Mouse (Mus musculus): ENCODE measurements around the gene Rfx8. TPM values are rescaled to one million over a fixed set of nuclear protein-coding genes. Genes with fewer than 3 reads are reported as not detected.

The Rfx8 gene
- total RNA-seq, 1 experiment = not detected

DNA sequence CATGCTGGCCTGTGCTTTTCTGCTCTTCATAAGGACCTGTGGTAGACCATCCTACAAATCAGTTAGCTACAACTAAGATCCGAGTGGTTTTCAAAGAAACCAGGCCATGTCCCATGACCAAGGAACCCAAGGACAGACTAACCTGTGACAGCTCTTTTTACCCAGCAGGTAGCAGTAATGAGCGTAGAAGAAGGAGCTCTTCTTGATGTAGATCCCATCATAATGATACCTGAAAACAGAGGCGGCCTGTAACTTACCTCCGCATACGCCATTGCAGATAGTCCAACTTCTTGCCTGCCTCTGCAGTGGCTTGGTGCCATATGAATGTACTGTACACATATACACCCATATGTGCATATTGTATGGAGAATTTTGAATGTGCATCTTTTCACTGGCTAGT is 10.8 kb downstream of the Rfx8 start:
- no peak overlapping the region for H3K27ac ChIP-seq (ENCODE audit: insufficient read depth, low read depth, low read length, poor library complexity, severe bottlenecking)
- H3K4me3 ChIP-seq (ENCODE audit: insufficient read depth in 1 of 2, low read depth in 1 of 2, low read length in 2 of 2, poor library complexity in 1 of 2, severe bottlenecking in 1 of 2) = no peak overlapping the region
- H3K9me3 ChIP-seq (ENCODE audit: control insufficient read depth, insufficient read depth, low read depth, low read length) = no peaks in the 10 kb centered on the region
- TF ChIP-seq CHD2 (IDR thresholded peaks at IDR 0.05; ENCODE audit: low read depth, low read length) (no peak), MAFK (IDR thresholded peaks at IDR 0.05; ENCODE audit: insufficient read depth, low read depth, low read length) (no peak), HCFC1 (IDR thresholded peaks at IDR 0.05; ENCODE audit: borderline replicate concordance, insufficient read depth, low read length) (no peak), ZNF384 (IDR thresholded peaks at IDR 0.05; ENCODE audit: low read depth, low read length) (no peak), ZC3H11A (IDR thresholded peaks at IDR 0.05; ENCODE audit: borderline replicate concordance, low read depth, low read length) (no peak)
- no peaks in the 10 kb centered on the region for H3K36me3 ChIP-seq (ENCODE audit: control insufficient read depth, insufficient read depth, low read length, poor library complexity, severe bottlenecking)
- no peak for DNase-seq (ENCODE audit: low read depth, low spot score)
- no peaks in the 10 kb centered on the region for H3K4me1 ChIP-seq (ENCODE audit: control insufficient read depth in 2 of 2, insufficient read depth in 2 of 2, low read length in 2 of 2, poor library complexity in 1 of 2)
- in situ Hi-C loops (cut with MboI; ENCODE audit: low sequenced_read_pairs in 2 of 2, unreplicated experiment in 2 of 2) = no loop called here
- H3K9ac ChIP-seq (ENCODE audit: insufficient read depth, low read depth, low read length, poor library complexity, severe bottlenecking) = no peak overlapping the region

DNA sequence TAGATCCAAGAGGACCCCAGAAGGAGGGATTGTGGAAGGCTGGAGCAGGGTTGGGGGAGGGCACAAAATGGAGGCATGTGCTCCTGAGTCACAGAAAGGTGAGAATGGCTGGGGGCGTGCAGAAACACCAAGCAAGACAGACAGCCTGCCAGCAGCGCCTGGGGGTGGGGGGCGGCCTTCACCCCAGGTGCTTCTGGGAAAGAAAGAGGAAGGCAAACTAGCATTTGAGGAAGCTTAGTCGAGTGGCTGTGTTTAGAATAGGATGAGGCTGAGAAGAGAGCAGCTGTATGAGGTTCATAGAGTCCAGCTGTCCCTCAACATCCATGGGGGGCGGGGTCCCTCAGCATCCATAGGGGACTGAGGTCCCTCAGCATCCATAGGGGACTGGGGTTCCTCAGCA is 12.0 kb downstream of the Rfx8 start:
- no peak overlapping the region for H3K4me3 ChIP-seq (ENCODE audit: insufficient read depth in 1 of 2, low read depth in 1 of 2, low read length in 2 of 2, poor library complexity in 1 of 2, severe bottlenecking in 1 of 2)

DNA sequence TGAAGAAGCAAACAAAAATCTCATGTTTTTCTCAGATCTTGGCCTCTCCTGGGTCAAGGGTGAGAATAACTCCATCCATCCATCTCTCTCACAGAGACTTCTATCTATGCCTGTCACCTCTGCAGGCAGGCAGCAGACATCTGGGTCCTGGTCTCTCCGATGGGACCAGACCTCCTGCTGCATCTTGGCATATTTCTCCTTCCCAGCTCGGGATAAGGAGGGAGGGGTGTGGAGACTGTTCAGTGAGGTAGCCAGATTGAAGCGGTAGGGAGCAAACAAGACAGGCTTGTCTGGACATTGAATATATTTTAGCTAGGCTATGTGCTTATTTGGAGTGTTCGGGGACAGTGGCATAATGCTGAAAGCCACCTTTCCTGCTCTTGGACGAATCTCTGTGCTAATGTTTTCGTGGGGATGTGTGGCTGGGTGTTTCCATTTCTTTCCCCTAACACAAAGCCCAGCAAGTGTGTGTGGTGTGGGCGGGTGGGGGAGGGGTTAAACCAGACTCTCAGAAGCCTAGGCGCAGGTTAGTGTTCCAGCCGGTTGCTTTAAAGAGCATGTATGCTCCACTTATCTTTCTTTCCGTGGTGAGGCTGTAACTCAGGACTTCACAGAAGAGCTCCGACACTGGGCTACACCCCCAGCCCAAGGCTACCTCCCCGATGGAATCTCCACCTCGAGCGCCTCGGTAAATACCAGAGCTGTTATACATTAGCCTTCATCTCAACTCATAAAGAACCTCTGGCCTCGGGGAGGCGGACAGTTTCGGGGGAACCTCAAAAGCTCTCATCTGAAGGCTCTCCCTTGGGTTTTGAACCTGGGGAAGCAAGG is 18.4 kb downstream of the Rfx8 start:
- TF ChIP-seq ZC3H11A (IDR thresholded peaks at IDR 0.05; ENCODE audit: borderline replicate concordance, low read depth, low read length) (no peak), ZNF384 (IDR thresholded peaks at IDR 0.05; ENCODE audit: low read depth, low read length) (no peak), CHD2 (IDR thresholded peaks at IDR 0.05; ENCODE audit: low read depth, low read length) (no peak), HCFC1 (IDR thresholded peaks at IDR 0.05; ENCODE audit: borderline replicate concordance, insufficient read depth, low read length) (no peak), MAFK (IDR thresholded peaks at IDR 0.05; ENCODE audit: insufficient read depth, low read depth, low read length) (no peak)
- no peak overlapping the region for H3K9ac ChIP-seq (ENCODE audit: insufficient read depth, low read depth, low read length, poor library complexity, severe bottlenecking)
- no peaks in the 10 kb centered on the region for H3K36me3 ChIP-seq (ENCODE audit: control insufficient read depth, insufficient read depth, low read length, poor library complexity, severe bottlenecking)
- H3K4me3 ChIP-seq (ENCODE audit: insufficient read depth in 1 of 2, low read depth in 1 of 2, low read length in 2 of 2, poor library complexity in 1 of 2, severe bottlenecking in 1 of 2) = no peak overlapping the region
- in situ Hi-C loops (cut with MboI; ENCODE audit: low sequenced_read_pairs in 2 of 2, unreplicated experiment in 2 of 2) = no loop called here
- no peaks in the 10 kb centered on the region for H3K4me1 ChIP-seq (ENCODE audit: control insufficient read depth in 2 of 2, insufficient read depth in 2 of 2, low read length in 2 of 2, poor library complexity in 1 of 2)
- no peak for DNase-seq (ENCODE audit: low read depth, low spot score)
- H3K27ac ChIP-seq (ENCODE audit: insufficient read depth, low read depth, low read length, poor library complexity, severe bottlenecking) = no peak overlapping the region
- no peaks in the 10 kb centered on the region for H3K9me3 ChIP-seq (ENCODE audit: control insufficient read depth, insufficient read depth, low read depth, low read length)

More for the DNA sequence above, 12.0 kb downstream of the Rfx8 start:
- TF ChIP-seq ZC3H11A (IDR thresholded peaks at IDR 0.05; ENCODE audit: borderline replicate concordance, low read depth, low read length) (no peak), ZNF384 (IDR thresholded peaks at IDR 0.05; ENCODE audit: low read depth, low read length) (no peak), CHD2 (IDR thresholded peaks at IDR 0.05; ENCODE audit: low read depth, low read length) (no peak), HCFC1 (IDR thresholded peaks at IDR 0.05; ENCODE audit: borderline replicate concordance, insufficient read depth, low read length) (no peak), MAFK (IDR thresholded peaks at IDR 0.05; ENCODE audit: insufficient read depth, low read depth, low read length) (no peak)
- Histone ChIP-seq H3K4me1 (ENCODE audit: control insufficient read depth in 2 of 2, insufficient read depth in 2 of 2, low read length in 2 of 2, poor library complexity in 1 of 2) (no peaks in the 10 kb centered on the region), H3K36me3 (ENCODE audit: control insufficient read depth, insufficient read depth, low read length, poor library complexity, severe bottlenecking) (no peaks in the 10 kb centered on the region), H3K27ac (ENCODE audit: insufficient read depth, low read depth, low read length, poor library complexity, severe bottlenecking) (no peak overlapping the region), H3K9ac (ENCODE audit: insufficient read depth, low read depth, low read length, poor library complexity, severe bottlenecking) (no peak overlapping the region), H3K9me3 (ENCODE audit: control insufficient read depth, insufficient read depth, low read depth, low read length) (no peaks in the 10 kb centered on the region)
- in situ Hi-C loops (cut with MboI; ENCODE audit: low sequenced_read_pairs in 2 of 2, unreplicated experiment in 2 of 2) = no loop called here
- no peak for DNase-seq (ENCODE audit: low read depth, low spot score)

DNA sequence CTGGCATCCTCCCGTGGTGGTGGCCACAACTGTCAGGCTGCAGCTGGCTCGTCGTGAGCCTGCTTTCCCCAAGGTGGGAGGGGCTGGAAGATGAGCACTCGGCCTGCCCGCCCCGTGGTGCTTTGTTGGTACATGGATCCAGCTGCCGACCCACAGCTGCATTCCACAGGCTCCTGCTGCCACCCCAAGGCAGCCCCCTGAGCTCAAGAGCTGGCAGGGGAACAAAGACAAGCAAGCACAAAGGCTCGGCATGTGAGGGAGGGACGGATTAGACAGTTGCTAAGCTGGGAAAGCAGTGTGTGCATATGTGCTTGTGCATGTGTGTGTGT is 19.6 kb downstream of the Rfx8 start:
- no peak overlapping the region for H3K9ac ChIP-seq (ENCODE audit: insufficient read depth, low read depth, low read length, poor library complexity, severe bottlenecking)
- H3K4me3 ChIP-seq (ENCODE audit: insufficient read depth in 1 of 2, low read depth in 1 of 2, low read length in 2 of 2, poor library complexity in 1 of 2, severe bottlenecking in 1 of 2) = no peak overlapping the region
- no peak overlapping the region for H3K27ac ChIP-seq (ENCODE audit: insufficient read depth, low read depth, low read length, poor library complexity, severe bottlenecking)
- DNase-seq (ENCODE audit: low read depth, low spot score) = no peak
- in situ Hi-C loops (cut with MboI; ENCODE audit: low sequenced_read_pairs in 2 of 2, unreplicated experiment in 2 of 2) = no loop called here
- H3K9me3 ChIP-seq (ENCODE audit: control insufficient read depth, insufficient read depth, low read depth, low read length) = no peaks in the 10 kb centered on the region
- TF ChIP-seq MAFK (IDR thresholded peaks at IDR 0.05; ENCODE audit: insufficient read depth, low read depth, low read length) = no peak
- no peak for TF ChIP-seq CHD2 (IDR thresholded peaks at IDR 0.05; ENCODE audit: low read depth, low read length)
- TF ChIP-seq HCFC1 (IDR thresholded peaks at IDR 0.05; ENCODE audit: borderline replicate concordance, insufficient read depth, low read length) = no peak
- TF ChIP-seq ZC3H11A (IDR thresholded peaks at IDR 0.05; ENCODE audit: borderline replicate concordance, low read depth, low read length) = no peak
- TF ChIP-seq ZNF384 (IDR thresholded peaks at IDR 0.05; ENCODE audit: low read depth, low read length) = no peak
- no peaks in the 10 kb centered on the region for H3K36me3 ChIP-seq (ENCODE audit: control insufficient read depth, insufficient read depth, low read length, poor library complexity, severe bottlenecking)
- H3K4me1 ChIP-seq (ENCODE audit: control insufficient read depth in 2 of 2, insufficient read depth in 2 of 2, low read length in 2 of 2, poor library complexity in 1 of 2) = no peaks in the 10 kb centered on the region

Data from ES-E14 (cell line).